7 mouse cellular contexts compared by ENCODE assay signal in genomic region chr11:109439209-109439608, GRCm38 (mm10). TPM values are rescaled to one million over a fixed set of nuclear protein-coding genes. Genes with fewer than 3 reads are reported as not detected.
DNase-seq lines count a peak whose midpoint lies in the region; ATAC-seq lines count a peak whose summit lies in the region.

No protein-coding gene starts in this region.

- no peaks in the 10 kb centered on the region for H3K27me3 ChIP-seq in lung, embryonic 16.5 days (ENCODE audit: control insufficient read depth, insufficient read depth, low read depth, low read length)
- no peaks in the 10 kb centered on the region for H3K27me3 ChIP-seq in forebrain, embryonic 15.5 days
- no peaks in the 10 kb centered on the region for H3K27me3 ChIP-seq in limb, embryonic 15.5 days
- no peaks in the 10 kb centered on the region for H3K27me3 ChIP-seq in stomach, embryonic 16.5 days (ENCODE audit: control insufficient read depth, insufficient read depth, low read length)

- no peak for DNase-seq in lung, postnatal 36 days
- DNase-seq in urinary bladder, adult 2 months (ENCODE audit: low spot score), result no peak
- no peak for DNase-seq in adrenal gland, adult (ENCODE audit: inconsistent age in 2 of 2, low spot score in 1 of 2)

- H3K4me1 ChIP-seq in lung, embryonic 16.5 days (replicated peaks; ENCODE audit: control insufficient read depth, insufficient read depth, low read length), result peaks cover 8% of the 10 kb centered on the region
- peaks cover 12% of the 10 kb centered on the region for H3K4me1 ChIP-seq in forebrain, embryonic 15.5 days
- H3K4me1 ChIP-seq in limb, embryonic 15.5 days, result peaks cover 17% of the 10 kb centered on the region; the same call in 1 of the 2 replicates
- H3K4me1 ChIP-seq in stomach, embryonic 16.5 days (ENCODE audit: control insufficient read depth, insufficient read depth, low read length), result no peaks in the 10 kb centered on the region

- peak; percentile 48 for ATAC-seq in lung, embryonic 16.5 days (ENCODE audit: low read depth)
- ATAC-seq in forebrain, embryonic 15.5 days (replicated peaks), result 0 out of 2 replicates have a peak, but pooled peaks have one; percentile 53
- ATAC-seq in limb, embryonic 15.5 days (ENCODE audit: insufficient number of reproducible peaks, low FRiP score, low TSS enrichment, low read depth), result no peak
- peak; percentile 38; the same call in 1 of the 2 replicates for ATAC-seq in stomach, embryonic 16.5 days (ENCODE audit: insufficient read depth, low FRiP score)

- WGBS in lung, embryonic 16.5 days, result 4% methylated on average over 5 of the region's 5 CpGs
- WGBS in forebrain, embryonic 15.5 days, result 23% methylated on average over 5 of the region's 5 CpGs
- 14% methylated on average over 5 of the region's 5 CpGs for WGBS in limb, embryonic 15.5 days
- 12% methylated on average over 5 of the region's 5 CpGs for WGBS in stomach, embryonic 16.5 days

- H3K9me3 ChIP-seq in lung, embryonic 16.5 days (ENCODE audit: control insufficient read depth, low read length), result no peaks in the 10 kb centered on the region
- H3K9me3 ChIP-seq in forebrain, embryonic 15.5 days, result no peaks in the 10 kb centered on the region
- H3K9me3 ChIP-seq in limb, embryonic 15.5 days, result no peaks in the 10 kb centered on the region
- H3K9me3 ChIP-seq in stomach, embryonic 16.5 days (replicated peaks; ENCODE audit: control insufficient read depth, low read length), result no peaks in the 10 kb centered on the region

- H3K4me2 ChIP-seq in lung, embryonic 16.5 days (ENCODE audit: low read depth, low read length), result peak overlapping the region; percentile 84
- H3K4me2 ChIP-seq in forebrain, embryonic 15.5 days (replicated peaks), result peak overlapping the region; percentile 53; the same call in 1 of the 2 replicates
- peak overlapping the region; percentile 82 for H3K4me2 ChIP-seq in limb, embryonic 15.5 days
- H3K4me2 ChIP-seq in stomach, embryonic 16.5 days (ENCODE audit: low read depth, low read length), result peak overlapping the region; percentile 75

- peak overlapping the region; percentile 65 for H3K4me3 ChIP-seq in lung, embryonic 16.5 days (ENCODE audit: low read length)
- H3K4me3 ChIP-seq in forebrain, embryonic 15.5 days, result no peak overlapping the region
- H3K4me3 ChIP-seq in limb, embryonic 15.5 days, result peak overlapping the region; percentile 57; the same call in 1 of the 2 replicates
- H3K4me3 ChIP-seq in stomach, embryonic 16.5 days (replicated peaks; ENCODE audit: low read length), result peak overlapping the region; percentile 54

- H3K27ac ChIP-seq in lung, embryonic 16.5 days (ENCODE audit: low read length), result peak overlapping the region; percentile 4; the same call in 1 of the 2 replicates
- H3K27ac ChIP-seq in forebrain, embryonic 15.5 days (replicated peaks), result no peak overlapping the region
- H3K27ac ChIP-seq in limb, embryonic 15.5 days, result 0 out of 2 replicates have a peak overlapping the region, but pooled peaks have one; percentile 19
- H3K27ac ChIP-seq in stomach, embryonic 16.5 days (ENCODE audit: low read length), result peak overlapping the region; percentile 75; the same call in 1 of the 2 replicates

- peak overlapping the region; percentile 76 for H3K9ac ChIP-seq in lung, embryonic 16.5 days (ENCODE audit: low read length)
- H3K9ac ChIP-seq in forebrain, embryonic 15.5 days (replicated peaks), result no peak overlapping the region
- no peak overlapping the region for H3K9ac ChIP-seq in limb, embryonic 15.5 days
- H3K9ac ChIP-seq in stomach, embryonic 16.5 days (ENCODE audit: low read length), result peak overlapping the region; percentile 73

- peaks cover 11% of the 10 kb centered on the region; the same call in 1 of the 2 replicates for H3K36me3 ChIP-seq in lung, embryonic 16.5 days (ENCODE audit: control insufficient read depth, insufficient read depth, low read length)
- peaks cover 39% of the 10 kb centered on the region for H3K36me3 ChIP-seq in forebrain, embryonic 15.5 days
- peaks cover 41% of the 10 kb centered on the region for H3K36me3 ChIP-seq in limb, embryonic 15.5 days
- H3K36me3 ChIP-seq in stomach, embryonic 16.5 days (ENCODE audit: control insufficient read depth, insufficient read depth, low read length), result 0 out of 2 replicates have a peak, but pooled peaks cover 2% of the 10 kb centered on the region

RNA-seq across cellular contexts. Expression of gene Amz2, which starts 13.5 kb away (rescaled TPM):
- polyA plus RNA-seq in lung, embryonic 16.5 days (2015; fragmentation: Nextera tagmentation; extraction: Ambion mirVana), result 40.4 and 44.0 TPM in 2 replicates
- polyA plus RNA-seq in forebrain, embryonic 15.5 days (2015; fragmentation: Nextera tagmentation; extraction: Ambion mirVana), result 67.3 and 72.6 TPM in 2 replicates
- polyA plus RNA-seq in limb, embryonic 15.5 days (2015; fragmentation: Nextera tagmentation; extraction: Ambion mirVana), result 42.5 and 46.1 TPM in 2 replicates
- 37.0 and 41.0 TPM in 2 replicates for polyA plus RNA-seq in stomach, embryonic 16.5 days (2015; fragmentation: Nextera tagmentation; extraction: Ambion mirVana)
- 46.3 and 47.4 TPM in 2 replicates for polyA plus RNA-seq in urinary bladder, adult 2 months (2012; rRNA removed)

RNA-seq across cellular contexts. Expression of gene 9930022D16Rik, which starts 25.5 kb away (rescaled TPM):
- not detected in 2 replicates for polyA plus RNA-seq in lung, embryonic 16.5 days (2015; fragmentation: Nextera tagmentation; extraction: Ambion mirVana)
- not detected in 2 replicates for polyA plus RNA-seq in forebrain, embryonic 15.5 days (2015; fragmentation: Nextera tagmentation; extraction: Ambion mirVana)
- not detected in 2 replicates for polyA plus RNA-seq in limb, embryonic 15.5 days (2015; fragmentation: Nextera tagmentation; extraction: Ambion mirVana)
- not detected in 2 replicates for polyA plus RNA-seq in stomach, embryonic 16.5 days (2015; fragmentation: Nextera tagmentation; extraction: Ambion mirVana)
- not detected in 2 replicates for polyA plus RNA-seq in urinary bladder, adult 2 months (2012; rRNA removed)

RNA-seq across cellular contexts. Expression of gene Arsg, which starts 34.0 kb away (rescaled TPM):
- polyA plus RNA-seq in lung, embryonic 16.5 days (2015; fragmentation: Nextera tagmentation; extraction: Ambion mirVana), result 4.0 and 4.7 TPM in 2 replicates
- polyA plus RNA-seq in forebrain, embryonic 15.5 days (2015; fragmentation: Nextera tagmentation; extraction: Ambion mirVana), result 4.0 and 6.0 TPM in 2 replicates
- 3.5 and 4.8 TPM in 2 replicates for polyA plus RNA-seq in limb, embryonic 15.5 days (2015; fragmentation: Nextera tagmentation; extraction: Ambion mirVana)
- 4.1 and 5.2 TPM in 2 replicates for polyA plus RNA-seq in stomach, embryonic 16.5 days (2015; fragmentation: Nextera tagmentation; extraction: Ambion mirVana)
- 6.7 and 7.0 TPM in 2 replicates for polyA plus RNA-seq in urinary bladder, adult 2 months (2012; rRNA removed)

RNA-seq across cellular contexts. Expression of gene Slc16a6, which starts 34.2 kb away (rescaled TPM):
- polyA plus RNA-seq in lung, embryonic 16.5 days (2015; fragmentation: Nextera tagmentation; extraction: Ambion mirVana), result 3.8 and 4.0 TPM in 2 replicates
- 3.7 and 5.1 TPM in 2 replicates for polyA plus RNA-seq in forebrain, embryonic 15.5 days (2015; fragmentation: Nextera tagmentation; extraction: Ambion mirVana)
- polyA plus RNA-seq in limb, embryonic 15.5 days (2015; fragmentation: Nextera tagmentation; extraction: Ambion mirVana), result 6.6 and 7.0 TPM in 2 replicates
- 13.1 and 13.3 TPM in 2 replicates for polyA plus RNA-seq in stomach, embryonic 16.5 days (2015; fragmentation: Nextera tagmentation; extraction: Ambion mirVana)
- 1.2 and 2.4 TPM in 2 replicates for polyA plus RNA-seq in urinary bladder, adult 2 months (2012; rRNA removed)

Comparison
In these comparisons a context has a peak if more than half of its experiments do, and no peak if none do; other contexts are left out.
1. H3K9ac ChIP-seq: peak in lung, embryonic 16.5 days (single experiment) and stomach, embryonic 16.5 days (single experiment); none in forebrain, embryonic 15.5 days (single experiment) and limb, embryonic 15.5 days (single experiment).
2. Peak in every context shown above with its lines, with median percentiles within 50 percentile points of each other: H3K4me2 ChIP-seq.